Mouse (Mus musculus) MEL (cell line): Measurements from ENCODE around the gene Iqsec1.

Source experiments
- BHLHE40 ChIP-seq: IDR thresholded peaks from 2 replicates; pipeline ENCODE4 v1.6.1; 2012; ENCODE audit warnings: low read depth, mild to moderate bottlenecking, inconsistent platforms, low read length, improper control_type of control experiment, borderline replicate concordance
- CTCF ChIP-seq, 3 experiments: IDR thresholded peaks in 2 of 3; conservative IDR thresholded peaks in 1 of 3; 2 replicates each; pipeline ENCODE4 v1.5.1; 2011 to 2012; ENCODE audit warnings: low read length in 3 of 3, low read depth in 2 of 3, mild to moderate bottlenecking in 2 of 3, improper control_type of control experiment in 1 of 3, inconsistent platforms in 1 of 3, mixed read lengths in 1 of 3, moderate library complexity in 1 of 3; ENCODE audit not compliant: control insufficient read depth in 1 of 3, insufficient read depth in 1 of 3, poor library complexity in 1 of 3, severe bottlenecking in 1 of 3
- EP300 ChIP-seq, 2 experiments: IDR thresholded peaks; 2 replicates each; pipeline ENCODE4 v1.6.1; 2011; ENCODE audit warnings: improper control_type of control experiment in 2 of 2, low read length in 2 of 2, low read depth in 1 of 2, mild to moderate bottlenecking in 1 of 2
- GABPA ChIP-seq: IDR thresholded peaks from 2 replicates; pipeline ENCODE4 v1.6.1; 2012; ENCODE audit warnings: low read depth, mild to moderate bottlenecking, inconsistent platforms, low read length, improper control_type of control experiment, moderate library complexity
- MAFK ChIP-seq: IDR thresholded peaks from 2 replicates; pipeline ENCODE4 v1.6.1; 2011; ENCODE audit warnings: low read depth, mild to moderate bottlenecking, low read length, improper control_type of control experiment, borderline replicate concordance
- MAX ChIP-seq: IDR thresholded peaks from 2 replicates; pipeline ENCODE4 v1.6.1; 2011; ENCODE audit warnings: low read length, improper control_type of control experiment
- MXI1 ChIP-seq: IDR thresholded peaks from 2 replicates; pipeline ENCODE4 v1.6.1; 2011; ENCODE audit warnings: mild to moderate bottlenecking, low read depth, low read length, improper control_type of control experiment
- POLR2A ChIP-seq, 2 experiments: IDR thresholded peaks; 2 replicates each; pipeline ENCODE4 v1.6.1; 2011 to 2012; ENCODE audit warnings: low read length in 2 of 2, mild to moderate bottlenecking in 2 of 2, control low read depth in 1 of 2, improper control_type of control experiment in 1 of 2, low read depth in 1 of 2, moderate library complexity in 1 of 2; ENCODE audit not compliant: control insufficient read depth in 1 of 2, insufficient read depth in 1 of 2, poor library complexity in 1 of 2
- UBTF ChIP-seq: IDR thresholded peaks from 2 replicates; pipeline ENCODE4 v1.6.1; 2012; ENCODE audit warnings: low read depth, mild to moderate bottlenecking, inconsistent platforms, low read length, improper control_type of control experiment, moderate library complexity, borderline replicate concordance; ENCODE audit not compliant: insufficient read depth
- USF2 ChIP-seq, 2 experiments: IDR thresholded peaks; 2 replicates each; pipeline ENCODE4 v1.6.1; 2011 to 2012; ENCODE audit warnings: improper control_type of control experiment in 2 of 2, low read length in 2 of 2, borderline replicate concordance in 1 of 2, inconsistent platforms in 1 of 2, low read depth in 1 of 2, mild to moderate bottlenecking in 1 of 2; ENCODE audit not compliant: insufficient read depth in 1 of 2
- ZKSCAN1 ChIP-seq: IDR thresholded peaks from 2 replicates; pipeline ENCODE4 v1.6.1; 2012; ENCODE audit warnings: low read depth, mild to moderate bottlenecking, inconsistent platforms, low read length, improper control_type of control experiment, moderate library complexity

- TF ChIP-seq MAX (no peak), BHLHE40 (no peak), POLR2A (IDR thresholded peaks at IDR 0.05; ENCODE audit: control insufficient read depth in 1 of 2, insufficient read depth in 1 of 2, low read depth in 1 of 2, low read length in 2 of 2, poor library complexity in 1 of 2) (no peak), MAFK (no peak), USF2 (IDR thresholded peaks at IDR 0.05; ENCODE audit: borderline replicate concordance in 1 of 2, insufficient read depth in 1 of 2, low read depth in 1 of 2, low read length in 2 of 2) (no peak), MXI1 (no peak), UBTF (no peak), CTCF (IDR thresholded peaks at IDR 0.05 in 2 of 3, conservative IDR thresholded peaks at IDR 0.05 in 1 of 3; ENCODE audit: control insufficient read depth in 1 of 3, insufficient read depth in 1 of 3, low read depth in 2 of 3, low read length in 3 of 3, poor library complexity in 1 of 3, severe bottlenecking in 1 of 3) (no peak), ZKSCAN1 (no peak), GABPA (no peak), EP300 (IDR thresholded peaks at IDR 0.05; ENCODE audit: low read depth in 1 of 2, low read length in 2 of 2) (no peak)
These were observed 253.0 kb downstream of the Iqsec1 start for GRCm38 (mm10) chr6:90735396-90736036.
